Mouse (Mus musculus): ENCODE measurements around the gene Golga3.

Gene Golga3

DNA sequence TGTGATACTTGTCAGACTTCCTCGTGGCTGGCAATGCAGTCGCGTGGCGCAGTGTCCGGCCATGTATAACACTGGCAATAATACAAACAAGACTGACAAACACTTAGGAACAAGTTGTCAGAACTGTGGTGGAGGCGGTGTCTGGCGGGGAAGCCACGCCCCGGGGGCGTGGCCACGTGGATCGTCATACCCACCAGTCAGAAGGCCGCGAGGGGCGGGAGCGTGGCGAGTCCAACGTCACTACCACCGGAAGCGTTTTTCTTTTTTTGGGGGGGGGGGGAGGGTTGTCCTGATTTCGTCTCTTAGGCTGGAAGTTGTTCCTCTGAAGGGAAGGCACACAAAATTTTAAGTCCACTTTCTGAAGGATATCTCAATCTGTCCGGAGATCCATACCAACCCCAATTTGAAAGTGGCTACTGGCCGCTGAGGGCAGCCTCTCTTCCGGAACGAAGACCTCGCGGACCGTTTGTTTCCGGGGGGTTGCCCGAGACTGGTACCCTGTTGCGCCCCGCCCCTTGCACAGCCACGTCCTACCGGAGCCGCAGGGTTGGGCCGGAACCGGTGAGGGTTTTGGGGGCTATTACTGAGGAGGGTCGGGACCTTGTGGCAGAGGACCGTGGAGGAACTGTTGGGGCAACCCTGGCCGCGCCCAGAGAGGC is at the start of gene Golga3:
TSS of gene Golga3 (plus strand) at position 340 of the 659 bp plus-strand sequence.
- DNase-seq (ENCODE audit: low spot score in 2 of 2) = peak; percentile 85 to 86

- peak; percentile 99 for DNase-seq (ENCODE audit: low spot score in 2 of 2)
Observed at GRCm38 (mm10) chr5:110135293-110136086, 41.0 kb upstream of the Golga3 start, which contains the start of gene Chfr. Gene Chfr (plus strand): TSS chr5:110135842.

DNA sequence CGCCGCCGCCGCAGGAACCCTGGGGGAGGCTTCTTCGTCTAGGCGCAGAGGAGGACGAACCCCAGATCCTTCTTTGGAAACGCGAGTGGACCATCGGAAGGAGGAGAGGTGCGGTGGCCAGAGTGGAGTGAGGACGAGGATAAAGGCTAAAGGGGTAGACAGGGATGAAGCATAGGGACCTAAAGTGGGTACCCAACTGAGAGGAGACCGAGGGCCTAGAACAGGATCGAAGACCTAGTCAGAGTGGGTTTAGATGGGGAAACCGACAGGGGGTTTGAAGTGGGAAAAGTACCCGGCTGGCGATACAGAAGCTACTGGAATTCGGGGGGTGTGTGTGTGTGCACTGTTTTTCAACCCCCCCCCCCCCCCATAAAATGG is 40.4 kb upstream of the Golga3 start:
- no peak for DNase-seq (ENCODE audit: low spot score in 2 of 2)

DNA sequence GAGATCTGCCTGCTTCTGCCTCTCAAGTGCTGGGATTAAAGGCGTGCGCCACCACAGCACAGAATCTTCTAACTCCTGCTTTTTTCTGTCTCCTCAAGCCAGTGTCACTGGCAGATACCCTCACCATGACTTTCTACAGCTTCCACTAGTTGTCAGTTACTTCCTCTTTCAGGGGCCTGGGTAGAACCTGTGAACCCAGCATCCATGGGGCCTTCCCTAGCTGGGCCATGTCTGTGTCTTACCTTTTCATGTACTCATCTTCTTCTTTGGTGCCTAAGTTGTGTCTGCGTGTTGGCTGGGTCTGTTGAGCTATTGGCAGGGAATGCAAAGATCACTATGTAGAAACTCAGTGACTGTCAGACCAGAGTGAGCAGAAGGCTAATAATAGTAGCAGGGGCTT is 38.7 kb upstream of the Golga3 start:
- DNase-seq (ENCODE audit: low spot score in 2 of 2) = no peak

GRCm38 (mm10) chr5:110139325-110139724 is 37.2 kb upstream of the Golga3 start:
- DNase-seq (ENCODE audit: low spot score in 2 of 2) = no peak

DNA sequence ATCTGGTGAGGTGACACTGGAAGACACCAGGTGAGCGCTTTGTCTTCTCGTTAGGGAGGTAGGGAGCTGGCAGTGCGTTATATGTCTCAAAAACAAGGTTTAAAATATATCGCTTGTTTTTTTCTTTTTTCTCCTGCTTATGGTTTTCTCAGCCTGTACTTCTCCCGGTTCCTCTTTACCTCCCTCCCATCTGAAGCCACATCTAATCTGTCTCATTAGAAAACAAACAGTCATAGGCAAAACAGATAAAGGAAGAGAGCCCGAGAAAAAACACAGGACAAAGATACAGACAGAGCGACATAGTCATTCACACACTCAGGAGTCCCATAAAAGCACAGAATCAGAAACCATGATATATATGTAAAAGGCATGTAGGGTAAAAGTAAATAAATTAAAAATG is 36.1 kb upstream of the Golga3 start:
- DNase-seq (ENCODE audit: low spot score in 2 of 2) = no peak

DNA sequence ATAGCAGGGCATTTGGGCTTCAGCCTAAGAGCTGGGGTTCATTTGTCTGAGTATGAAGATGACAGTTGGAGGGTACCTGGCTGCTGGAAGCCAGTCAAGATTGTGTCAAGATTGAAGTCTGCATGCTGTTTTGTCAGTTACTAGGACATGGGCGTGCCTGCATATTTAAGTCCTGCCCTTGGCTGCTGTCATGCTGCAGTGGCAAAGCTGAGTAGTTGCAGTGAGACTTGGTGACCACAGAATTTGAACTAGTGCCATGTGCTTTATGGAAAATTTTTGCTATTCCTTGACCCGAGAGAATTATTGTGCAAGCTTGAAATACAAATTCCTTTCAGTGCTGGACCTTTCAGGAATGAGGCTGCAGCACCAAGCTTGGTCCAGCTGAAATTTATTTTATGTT is 34.2 kb upstream of the Golga3 start:
- DNase-seq (ENCODE audit: low spot score in 2 of 2) = no peak

DNA sequence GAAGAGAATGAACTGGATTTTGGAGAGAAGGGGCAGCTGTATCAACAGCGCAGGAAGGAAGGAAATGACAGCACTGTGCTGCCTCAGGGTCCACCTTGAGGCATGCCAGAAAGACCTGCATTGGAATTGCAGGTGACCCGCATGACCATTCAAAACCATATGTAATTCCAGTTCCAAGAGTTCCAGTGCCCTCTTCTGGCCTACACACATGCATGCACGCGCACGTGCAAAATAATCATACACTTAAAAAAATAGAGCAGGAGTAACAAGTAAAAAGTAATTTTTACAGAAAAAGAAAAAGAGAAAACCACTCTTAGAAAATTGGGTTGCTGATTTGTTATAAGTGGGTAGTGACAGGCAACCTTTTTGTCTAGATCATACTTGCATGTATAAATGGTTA is 33.5 kb upstream of the Golga3 start:
- no peak for DNase-seq (ENCODE audit: low spot score in 2 of 2)

- no peak for DNase-seq (ENCODE audit: low spot score in 2 of 2)
Observed at GRCm38 (mm10) chr5:110169374-110169773, 7.1 kb upstream of the Golga3 start.

DNA sequence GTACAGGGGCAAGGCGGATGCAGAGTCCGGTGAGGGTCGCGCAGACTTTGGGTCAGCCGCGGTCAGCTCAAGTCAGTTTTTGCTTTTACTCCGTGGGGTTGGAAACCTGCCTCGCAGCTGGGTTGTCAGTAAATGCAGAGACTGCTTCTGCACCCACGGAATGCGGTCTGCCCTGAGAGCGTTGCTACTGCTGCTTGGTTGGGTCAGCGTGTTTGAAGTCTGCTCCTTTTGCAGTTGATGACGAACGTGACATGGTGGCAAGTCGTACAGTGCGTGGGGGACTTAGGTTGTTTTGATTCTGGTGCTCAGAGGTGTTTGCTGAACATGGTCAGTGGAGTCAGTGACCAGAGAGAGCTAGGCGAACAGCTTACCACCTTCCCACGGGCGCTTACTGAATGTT is 520 bp downstream of the Golga3 start:
- DNase-seq (ENCODE audit: low spot score in 2 of 2) = no peak

- DNase-seq (ENCODE audit: low spot score in 2 of 2) = no peak
Observed at GRCm38 (mm10) chr5:110178628-110179027, 2.1 kb downstream of the Golga3 start.

DNA sequence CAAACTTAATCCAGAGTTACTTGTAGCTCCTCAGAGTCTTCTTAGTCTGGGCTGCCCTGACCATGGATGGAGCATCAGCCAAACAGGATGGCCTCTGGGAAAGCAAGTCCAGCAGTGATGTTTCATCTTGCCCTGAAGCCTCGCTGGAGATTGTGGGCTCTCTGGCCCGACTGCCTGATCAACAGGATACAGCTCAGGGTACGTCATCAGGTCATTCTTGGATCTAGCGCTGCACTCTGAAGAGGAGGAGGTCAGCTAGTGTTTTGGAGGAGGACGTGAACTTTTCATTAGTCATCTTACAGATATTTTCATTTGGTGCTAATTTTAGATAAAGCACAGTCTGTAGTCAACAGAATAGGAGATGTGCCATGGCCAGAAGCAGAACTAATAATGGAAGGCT is 5.2 kb downstream of the Golga3 start:
- no peak for DNase-seq (ENCODE audit: low spot score in 2 of 2)

DNA sequence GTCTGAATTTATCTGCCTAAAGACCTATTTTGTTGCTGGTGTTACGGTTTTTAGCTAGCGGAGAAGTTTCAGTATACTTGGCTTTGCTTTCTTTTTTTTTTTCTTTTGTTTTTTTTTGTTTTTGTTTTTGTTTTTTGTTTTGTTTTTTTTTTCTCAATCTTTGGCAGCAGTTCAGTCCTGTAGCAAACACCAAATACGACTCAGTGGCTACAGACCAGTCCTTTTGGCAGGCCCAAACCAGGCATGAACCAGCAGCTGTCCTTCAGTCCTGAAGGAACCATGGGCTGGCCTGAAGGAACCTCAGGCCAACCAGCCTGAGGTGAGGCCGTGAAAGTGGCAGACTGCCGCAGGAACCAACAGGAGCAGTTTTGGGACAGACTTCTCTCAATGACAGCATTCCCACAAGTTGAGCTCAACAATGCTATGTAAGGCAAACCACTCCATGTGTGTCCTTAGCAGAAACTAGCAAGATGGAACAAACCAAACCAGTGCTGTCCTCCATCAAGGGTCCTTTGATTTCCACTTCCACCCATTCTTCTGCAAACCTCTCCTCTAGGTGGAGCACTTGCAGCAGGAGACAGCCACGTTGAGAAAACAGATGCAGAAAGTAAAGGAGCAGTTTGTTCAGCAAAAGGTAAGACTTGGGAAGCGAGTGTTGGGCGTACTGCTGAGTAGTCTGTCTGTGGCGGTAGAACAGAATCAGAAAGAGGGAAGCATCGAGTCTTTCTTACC is 26.8 kb downstream of the Golga3 start:
- no peak for DNase-seq (ENCODE audit: low spot score in 2 of 2)

- peak in 1 of 2 experiments; percentile 12 for DNase-seq (ENCODE audit: low spot score in 2 of 2)
Observed at GRCm38 (mm10) chr5:110204777-110205176, 28.3 kb downstream of the Golga3 start.

GRCm38 (mm10) chr5:110211312-110211711 is 34.8 kb downstream of the Golga3 start:
- no peak for DNase-seq (ENCODE audit: low spot score in 2 of 2)

DNA sequence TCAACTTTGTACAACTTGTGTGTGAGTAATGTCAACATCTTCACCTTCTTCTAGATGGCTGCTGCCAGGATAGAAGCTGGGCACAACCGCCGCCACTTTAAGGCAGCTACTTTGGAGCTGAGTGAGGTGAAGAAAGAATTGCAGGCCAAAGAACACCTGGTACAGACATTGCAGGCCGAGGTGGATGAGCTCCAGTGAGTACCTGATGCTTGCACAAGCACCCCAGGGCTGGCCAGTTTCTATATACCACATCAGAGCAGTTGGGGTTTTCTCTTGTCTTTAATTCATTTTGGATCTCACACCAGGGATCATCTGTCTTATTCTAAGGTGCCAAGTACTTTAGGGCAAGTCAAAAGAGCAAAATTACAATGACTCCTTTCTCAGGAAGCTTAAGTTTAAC is 40.3 kb downstream of the Golga3 start:
- DNase-seq (ENCODE audit: low spot score in 2 of 2) = no peak

DNA sequence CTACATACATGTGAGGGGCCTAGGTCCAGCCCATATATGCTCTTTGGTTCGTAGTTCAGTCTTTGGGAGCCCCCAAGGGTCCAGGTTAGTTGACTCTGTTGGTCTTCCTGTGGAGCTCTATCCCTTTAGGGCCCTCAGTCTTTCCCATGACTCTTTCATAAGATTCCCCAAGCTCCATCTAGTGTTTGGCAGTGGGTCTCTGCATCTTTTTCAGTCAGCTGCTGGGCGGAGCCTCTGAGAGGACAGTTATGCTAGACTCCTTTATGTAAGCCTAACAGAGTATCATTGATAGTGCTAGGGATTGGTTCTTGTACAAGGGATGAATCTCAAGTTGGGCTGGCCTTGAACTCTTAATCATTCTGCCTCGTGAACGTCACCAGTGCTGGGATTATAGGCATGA is 43.8 kb downstream of the Golga3 start:
- DNase-seq (ENCODE audit: low spot score in 2 of 2) = no peak

DNA sequence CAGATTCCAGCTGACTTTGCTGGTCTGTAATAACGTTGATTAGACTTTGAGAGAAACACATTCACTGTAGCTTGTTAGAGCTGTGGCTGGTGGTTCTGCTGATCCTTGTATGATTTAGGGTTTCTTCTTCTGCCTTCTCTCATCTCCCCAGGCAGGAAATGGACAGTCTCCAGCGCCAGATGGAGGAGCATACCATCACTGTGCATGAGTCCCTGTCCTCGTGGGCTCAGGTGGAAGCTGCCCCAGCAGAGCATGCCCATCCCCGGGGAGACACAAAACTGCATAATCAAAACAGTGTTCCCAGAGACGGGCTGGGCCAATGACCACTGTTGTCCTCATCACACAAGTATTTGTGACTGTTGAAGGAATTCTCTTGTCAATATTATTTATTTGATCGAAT is 46.3 kb downstream of the Golga3 start:
- no peak for DNase-seq (ENCODE audit: low spot score in 2 of 2)

DNA sequence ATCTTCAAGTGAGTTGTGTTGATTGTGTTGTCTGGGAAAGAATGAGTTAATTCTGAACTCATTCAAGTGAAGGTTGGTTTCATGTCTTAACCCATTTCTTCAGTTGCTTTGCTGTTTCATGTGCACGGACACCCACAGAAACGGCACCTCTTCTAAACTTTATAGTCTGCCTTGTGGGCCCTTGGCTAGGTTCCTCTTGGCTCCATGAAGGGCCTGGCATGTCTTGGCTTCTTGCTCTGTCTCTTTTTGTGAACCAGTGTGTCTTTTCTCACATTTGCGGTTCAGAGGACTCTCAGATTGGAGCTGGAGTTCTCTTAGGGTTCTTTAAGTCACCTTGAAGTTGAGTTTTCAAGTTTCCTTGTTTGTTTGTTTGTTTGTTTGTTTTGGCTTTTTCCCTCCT is 48.6 kb downstream of the Golga3 start:
- DNase-seq (ENCODE audit: low spot score in 2 of 2) = no peak

DNA sequence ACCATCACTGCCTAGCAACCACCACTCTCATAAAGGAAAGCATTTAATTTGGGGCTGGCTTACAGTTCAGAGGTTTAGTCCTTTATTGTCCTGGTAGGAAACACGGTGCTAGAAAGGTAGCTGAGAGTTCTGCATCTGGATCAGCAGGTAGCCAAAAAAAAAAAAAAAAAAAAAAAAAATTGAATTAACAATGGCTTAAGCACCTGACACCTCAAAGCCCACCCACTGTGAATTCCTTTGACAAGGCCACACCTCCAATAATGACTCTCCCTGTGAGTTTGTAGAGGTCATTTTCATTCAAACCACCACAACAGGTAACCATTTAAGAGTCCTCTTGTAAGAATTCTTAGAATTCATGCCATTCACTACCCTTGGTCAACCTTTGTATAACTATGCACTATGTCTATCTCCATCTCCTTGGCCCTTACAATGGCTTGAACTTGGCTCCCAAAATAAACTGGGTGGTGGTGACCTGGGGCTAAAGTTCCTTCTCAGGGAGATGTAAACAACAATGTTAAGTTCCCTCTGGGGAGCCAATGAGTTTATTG is 50.9 kb downstream of the Golga3 start:
- no peak for DNase-seq (ENCODE audit: low spot score in 2 of 2)

GRCm38 (mm10) chr5:110230401-110230779 is 53.9 kb downstream of the Golga3 start:
- no peak for DNase-seq (ENCODE audit: low spot score in 2 of 2)

- peak; percentile 93 to 94 for DNase-seq (ENCODE audit: low spot score in 2 of 2)
Observed at GRCm38 (mm10) chr5:110230780-110231461, 54.4 kb downstream of the Golga3 start, which contains the start of gene Ankle2. Gene Ankle2 (plus strand): TSS chr5:110231004.

Measured in spleen, postnatal 14 days (tissue).